Mouse (Mus musculus): ENCODE measurements around the gene Tyw5.
A peak's percentile ranks its signal among the peaks of the same experiment; 100 is the strongest.

Gene Tyw5

DNA sequence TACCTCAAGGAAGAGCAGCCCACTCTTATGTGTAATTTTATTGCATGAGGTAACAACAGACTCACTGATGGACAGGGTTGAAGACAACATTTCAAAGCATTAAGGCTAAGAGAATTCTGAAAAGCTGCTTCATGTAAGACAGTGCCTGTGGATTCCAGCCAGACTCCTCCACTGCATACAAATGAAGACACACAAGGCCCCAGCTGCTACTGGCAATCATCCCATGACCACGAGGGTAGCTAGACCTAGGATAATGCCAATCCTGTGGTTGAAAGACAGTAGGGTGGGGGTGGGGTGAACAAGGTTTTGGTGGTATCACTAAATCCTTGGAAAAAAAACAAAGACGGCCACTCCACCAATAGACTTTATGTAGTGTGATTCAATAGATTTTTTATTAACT lies 19.0 kb downstream of the Tyw5 start:
- DNase-seq (ENCODE audit: low spot score in 2 of 2): peak; percentile 89 to 91

DNA sequence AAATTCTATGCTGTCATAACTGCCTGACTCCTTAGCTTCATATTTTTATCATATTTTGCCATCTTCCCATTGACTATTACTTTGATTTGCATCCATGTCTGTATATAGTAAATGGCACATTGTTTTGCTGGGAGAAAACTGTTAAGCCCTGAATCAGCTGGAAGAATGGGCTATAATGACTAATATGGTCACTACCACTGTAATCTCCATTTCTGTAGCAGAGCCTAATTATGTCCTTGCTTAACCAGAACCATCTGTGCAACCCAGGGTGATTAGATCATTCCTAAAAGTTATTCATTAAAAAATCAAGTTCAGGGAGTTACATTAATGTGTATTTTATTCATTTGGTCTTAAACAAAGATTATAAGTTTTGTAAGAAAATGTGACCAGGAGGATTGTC lies 20.4 kb downstream of the Tyw5 start:
- DNase-seq (ENCODE audit: low spot score in 2 of 2): no peak

DNA sequence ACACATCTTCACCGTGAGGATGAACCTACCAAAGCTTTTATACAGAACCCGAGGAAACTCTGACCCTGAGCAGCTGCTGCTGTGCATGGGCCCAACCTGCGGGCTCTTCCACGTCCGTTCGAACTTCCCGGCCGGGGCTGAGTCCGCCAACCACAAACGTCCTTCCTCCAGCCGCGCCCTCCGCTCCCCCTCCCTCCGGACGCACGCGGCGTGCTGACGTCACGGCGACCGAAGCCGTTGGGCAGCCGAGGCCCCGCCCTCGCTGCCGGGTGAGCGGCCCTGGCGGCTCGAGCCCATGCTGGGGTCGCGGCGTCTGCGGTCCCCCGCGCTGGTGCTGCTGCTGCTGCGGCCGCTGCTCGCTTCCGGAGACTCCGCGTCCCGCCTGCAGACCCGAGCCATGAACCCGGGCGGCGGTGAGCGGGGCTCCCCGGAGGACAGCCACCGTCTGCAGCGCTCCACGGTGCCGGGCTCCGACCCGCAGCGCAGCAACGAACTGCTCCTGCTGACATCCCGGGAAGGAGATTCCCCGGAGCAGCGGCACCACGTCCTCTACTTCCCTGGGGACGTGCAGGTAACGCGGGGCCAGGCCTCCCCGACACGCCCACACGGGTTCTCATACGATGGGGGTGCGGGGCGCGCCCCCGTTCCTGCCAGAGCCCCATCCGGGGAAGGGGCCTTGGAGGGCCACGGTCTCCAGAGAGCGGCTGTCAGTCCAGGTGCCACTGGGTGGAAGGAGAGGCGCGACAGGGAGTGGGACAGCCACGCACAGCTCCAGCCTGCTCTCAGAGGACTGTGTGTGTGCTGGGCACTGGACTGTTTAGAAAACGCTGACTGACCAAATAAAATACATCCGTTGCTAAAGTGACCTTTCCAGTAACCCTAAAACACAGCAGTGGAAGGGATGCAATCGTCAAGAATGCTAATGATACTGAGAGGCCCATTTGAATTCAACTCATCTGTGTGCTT lies 29.2 kb downstream of the Tyw5 start, which contains the start of gene 1700066M21Rik:
TSS of gene 1700066M21Rik (plus strand) at position 245 of the 966 bp plus-strand sequence.
- peak; percentile 96 to 97 for DNase-seq (ENCODE audit: low spot score in 2 of 2)

DNA sequence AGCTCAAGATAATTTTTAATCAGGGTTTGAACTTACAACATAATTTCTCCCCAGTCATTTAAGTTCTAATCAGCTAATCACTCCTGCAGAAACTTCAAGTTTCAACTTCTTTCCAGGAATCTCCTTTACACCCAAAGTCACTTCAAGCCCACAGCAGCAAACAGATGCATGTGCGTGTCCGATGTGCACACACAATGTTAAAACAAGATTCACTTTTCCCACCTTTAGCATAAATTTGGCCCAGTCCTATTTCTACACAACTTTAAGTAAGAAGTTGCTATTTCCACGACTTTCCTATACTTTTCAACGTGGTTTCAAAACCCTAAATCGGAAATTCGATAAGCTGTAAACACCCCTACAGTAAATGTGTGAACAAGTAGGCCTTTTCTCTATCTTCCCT lies 30.1 kb downstream of the Tyw5 start:
- DNase-seq (ENCODE audit: low spot score in 2 of 2): no peak

DNA sequence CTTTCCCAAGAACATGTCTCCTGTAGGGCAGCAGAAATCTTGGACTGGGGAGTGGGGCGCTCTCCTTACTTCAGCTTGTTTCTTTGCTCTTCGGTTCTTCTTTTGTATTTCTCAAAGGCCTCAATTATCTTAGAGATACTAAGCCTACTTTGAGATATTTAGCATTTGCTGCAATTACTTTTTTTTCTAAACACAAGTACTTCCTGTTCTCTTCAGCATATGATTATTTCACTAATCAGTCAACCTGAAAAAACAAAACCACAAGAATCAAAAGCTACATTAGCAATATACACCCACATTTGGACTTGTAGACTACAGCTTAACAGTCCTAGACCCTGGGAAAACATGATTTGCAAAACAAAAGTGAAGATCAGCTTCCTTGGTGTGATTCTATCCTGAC lies 31.6 kb downstream of the Tyw5 start:
- no peak for DNase-seq (ENCODE audit: low spot score in 2 of 2)

DNA sequence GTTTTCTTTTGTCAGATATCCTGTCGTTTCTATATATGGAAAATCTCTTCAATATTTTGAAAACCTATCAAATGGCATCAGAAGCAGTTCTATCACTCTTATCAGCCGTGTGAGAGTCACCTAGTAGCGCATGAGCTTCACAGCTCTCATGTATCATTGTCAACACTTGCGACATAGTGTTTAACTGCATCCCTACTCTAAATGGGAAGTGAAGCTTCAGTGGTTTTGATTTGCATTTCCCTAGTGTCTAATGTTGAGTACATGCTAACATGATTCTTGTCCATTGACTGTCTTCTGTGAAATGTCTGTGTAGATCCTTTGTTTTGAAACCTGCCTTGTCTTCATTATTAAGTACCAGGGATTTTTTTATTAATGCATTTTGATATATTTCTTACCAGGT lies 36.5 kb downstream of the Tyw5 start:
- DNase-seq (ENCODE audit: low spot score in 2 of 2): no peak

DNA sequence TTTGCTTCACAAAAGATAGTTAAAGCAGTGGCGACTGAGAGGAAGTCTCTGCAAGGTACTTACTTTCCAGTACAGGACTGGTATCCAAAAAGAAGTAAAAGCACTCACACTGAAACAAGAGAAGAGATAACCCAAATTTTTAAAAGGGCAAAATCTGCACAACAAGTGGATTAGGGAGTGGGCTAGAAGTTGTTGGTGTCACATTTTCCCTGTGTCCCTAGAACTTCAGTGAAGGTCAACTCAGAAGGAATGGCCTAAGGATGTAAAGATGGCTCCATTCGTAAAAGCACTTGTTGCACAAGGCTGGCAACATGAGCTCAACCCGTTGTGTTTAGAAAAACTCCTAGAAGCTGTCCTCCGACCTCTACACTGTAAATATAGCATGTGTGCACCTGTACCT lies 37.8 kb downstream of the Tyw5 start:
- DNase-seq (ENCODE audit: low spot score in 2 of 2): no peak

DNA sequence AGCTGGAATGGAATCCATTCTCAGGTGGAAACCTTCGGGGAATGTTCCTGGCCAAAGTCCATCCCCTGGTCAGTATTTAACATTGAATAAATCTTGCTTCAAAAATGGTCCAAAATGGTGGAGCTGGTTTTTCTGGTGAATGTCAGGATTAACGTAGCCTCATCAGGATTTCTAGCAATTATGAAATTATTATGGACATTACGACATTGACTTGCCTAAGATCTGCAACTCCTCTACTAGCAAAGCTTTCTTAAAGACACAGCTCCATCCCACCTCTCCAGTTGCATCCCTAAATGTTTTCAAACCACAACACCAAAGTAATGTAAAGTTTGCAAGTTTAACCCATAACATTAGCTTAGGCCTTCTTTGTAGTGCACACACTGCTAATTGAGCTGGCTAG lies 39.5 kb downstream of the Tyw5 start:
- no peak for DNase-seq (ENCODE audit: low spot score in 2 of 2)

DNA sequence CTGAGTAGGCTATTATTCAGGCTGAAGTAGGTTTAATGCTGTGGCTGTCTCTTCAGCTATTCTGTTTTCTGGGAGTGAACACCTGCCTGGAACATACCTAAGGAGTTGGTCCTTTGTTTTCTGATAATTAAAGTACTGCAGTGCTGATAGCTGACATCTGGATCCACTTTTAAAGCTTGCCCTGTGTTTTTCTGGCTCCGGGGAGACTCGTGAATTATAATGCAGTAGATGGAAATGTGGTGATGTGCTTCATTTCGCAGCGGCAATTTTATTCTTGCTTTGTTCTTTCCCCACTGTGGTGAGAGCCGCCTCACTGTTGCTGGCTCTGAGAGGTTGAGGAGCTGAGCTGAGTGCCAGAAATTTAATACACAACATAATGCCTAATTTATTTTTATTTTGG lies 48.4 kb downstream of the Tyw5 start:
- DNase-seq (ENCODE audit: low spot score in 2 of 2): no peak

DNA sequence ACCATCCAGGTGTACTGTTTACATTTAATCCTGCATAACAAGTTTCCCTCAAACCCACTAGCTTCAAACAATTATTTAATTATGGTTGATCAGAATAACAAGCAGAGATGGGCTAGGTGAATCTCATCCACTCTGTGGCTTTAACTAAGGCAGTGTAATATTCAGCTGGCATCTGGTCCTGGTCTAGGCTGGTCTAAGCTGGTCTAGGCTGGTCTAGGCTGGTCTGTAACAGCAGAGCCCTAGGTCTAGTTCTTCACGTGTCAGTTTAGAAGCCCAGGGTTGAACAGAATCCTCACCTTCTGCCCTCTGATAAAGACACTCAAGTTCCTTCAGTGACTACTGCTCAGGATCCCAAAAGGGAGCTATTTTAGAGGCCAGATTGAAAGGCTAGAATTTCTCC lies 55.0 kb downstream of the Tyw5 start:
- no peak for DNase-seq (ENCODE audit: low spot score in 2 of 2)

DNA sequence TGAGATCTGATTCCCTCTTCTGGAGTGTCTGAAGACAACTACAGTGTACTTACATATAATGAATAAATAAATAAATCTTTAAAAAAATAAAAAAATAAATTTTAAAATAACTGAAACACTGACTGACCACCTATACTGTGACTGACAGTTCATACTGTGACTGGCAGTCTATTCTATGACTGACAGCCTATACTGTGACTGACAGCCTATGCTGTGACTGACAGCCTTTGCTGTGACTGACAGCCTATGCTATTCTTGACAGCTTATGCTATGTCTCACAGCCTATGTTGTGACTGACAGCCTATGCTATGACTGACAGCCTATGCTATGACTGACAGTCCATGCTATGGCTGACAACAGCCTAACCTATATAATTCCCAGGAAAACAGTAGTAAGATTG lies 59.4 kb downstream of the Tyw5 start:
- no peak for DNase-seq (ENCODE audit: low spot score in 2 of 2)

DNA sequence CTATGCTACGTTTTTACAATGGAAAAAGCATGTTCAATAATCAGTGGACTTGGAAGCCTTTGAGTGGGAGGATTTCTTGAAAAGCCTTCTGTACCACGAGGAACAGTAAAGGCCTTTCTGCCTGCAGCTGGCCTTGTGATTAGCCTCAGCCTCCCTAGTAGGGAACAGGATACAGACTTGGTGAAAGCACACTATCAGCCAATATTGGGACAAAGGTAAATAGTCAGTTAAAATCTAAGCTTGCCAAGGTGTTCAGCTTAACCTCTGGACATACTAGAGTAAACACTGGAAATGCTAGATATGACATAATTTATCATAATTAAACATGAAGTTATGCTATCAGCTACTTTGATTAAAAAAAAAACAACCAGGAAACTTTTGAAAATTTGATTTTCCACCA lies 65.7 kb downstream of the Tyw5 start:
- no peak for DNase-seq (ENCODE audit: low spot score in 2 of 2)

DNA sequence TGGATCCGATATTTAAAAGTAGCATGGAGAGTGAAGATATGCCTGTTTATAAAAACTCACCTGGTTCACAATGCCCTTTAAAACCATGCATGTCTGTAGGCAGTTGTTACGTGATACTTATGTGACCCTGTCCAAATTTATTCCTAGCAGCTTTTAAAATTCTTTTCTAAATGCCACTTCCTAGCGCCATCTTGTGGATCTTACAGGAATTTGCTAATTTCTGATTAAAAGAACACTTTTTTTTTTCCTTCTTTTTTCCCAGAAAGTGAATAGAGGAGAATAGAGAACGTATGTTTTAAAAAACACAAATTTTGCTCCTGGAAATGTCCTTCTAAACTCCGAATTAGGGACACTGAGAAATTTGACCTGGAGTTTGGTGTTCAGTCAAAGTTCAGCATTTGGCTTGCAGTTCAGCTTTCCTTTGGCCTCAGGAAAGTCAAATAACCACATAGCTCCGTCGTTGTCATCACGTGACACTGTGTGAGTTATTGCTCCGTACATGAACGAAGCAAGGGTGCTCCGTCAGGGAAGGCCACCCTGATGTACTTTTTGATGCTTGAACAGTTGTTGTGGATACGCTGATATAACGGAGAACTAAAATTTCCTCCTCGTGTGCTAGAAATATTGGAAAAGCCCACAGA lies 67.6 kb downstream of the Tyw5 start:
- DNase-seq (ENCODE audit: low spot score in 2 of 2): no peak

Measured in right cerebral cortex, postnatal 10 days (tissue).